Comparison of ENCODE assay signal across 8 mouse cellular contexts in the genomic region with DNA sequence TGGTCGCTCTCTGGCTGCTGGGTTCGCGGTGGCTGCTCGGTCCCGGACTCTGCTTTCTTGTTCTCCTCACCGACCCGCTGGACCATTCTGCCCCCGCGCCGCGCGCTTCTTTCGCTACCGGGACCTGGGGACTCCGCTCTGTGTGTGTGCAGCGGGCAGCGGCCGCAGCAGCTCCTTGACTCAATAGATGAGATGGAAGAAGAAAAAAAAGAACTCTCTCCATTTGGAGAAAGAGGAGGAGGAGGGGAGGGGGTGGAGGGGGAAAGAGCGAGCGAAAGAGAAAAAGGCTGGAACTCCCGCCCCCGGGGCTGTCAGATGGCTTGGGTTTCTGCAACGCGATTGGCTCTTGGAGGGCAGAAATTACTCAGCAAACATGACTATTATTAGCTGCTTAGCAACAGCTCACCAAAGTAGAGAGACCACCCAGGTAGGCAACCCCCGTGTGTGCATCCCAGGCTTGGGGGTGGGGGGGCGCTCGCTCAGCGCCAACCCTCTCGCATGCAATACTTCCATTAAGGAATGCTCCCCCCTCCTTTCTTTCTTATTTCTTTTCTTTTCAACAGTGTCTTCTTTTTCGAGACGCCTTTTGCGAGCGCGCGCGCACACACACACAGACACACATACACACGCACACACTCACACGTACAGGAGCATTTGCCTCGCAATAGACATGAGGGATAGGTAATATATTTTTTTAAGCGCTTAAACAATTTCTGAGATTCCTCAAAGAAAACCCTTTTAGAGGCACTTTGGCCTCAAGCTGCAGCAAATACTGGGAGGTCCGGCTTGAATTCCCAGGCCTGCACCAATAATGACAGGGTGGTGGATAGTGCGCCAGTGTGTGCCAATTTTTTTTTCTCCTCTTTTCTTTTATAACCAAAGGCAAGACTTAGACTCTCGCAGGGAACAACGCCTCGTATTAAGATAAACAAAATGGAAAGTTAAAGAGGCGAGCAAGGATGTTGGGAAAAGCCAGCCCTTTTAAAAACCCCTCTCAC. TPM values are rescaled to one million over a fixed set of nuclear protein-coding genes. Genes with fewer than 3 reads are reported as not detected.
A peak's percentile ranks its signal among the peaks of the same experiment; 100 is the strongest.
DNase-seq lines count a peak whose midpoint lies in the region; ATAC-seq and TF ChIP-seq lines count a peak whose summit lies in the region.

No protein-coding gene starts in this region.

- WGBS in embryonic facial prominence, embryonic 13.5 days: 0% methylated on average over 46 of the region's 46 CpGs

- peaks cover 12% of the 10 kb centered on the region for H3K79me2 ChIP-seq in myocyte (ENCODE audit: control insufficient read depth, insufficient read depth)

- H3K4me3 ChIP-seq in embryonic facial prominence, embryonic 13.5 days: peak overlapping the region; percentile 94
- H3K4me3 ChIP-seq in myocyte: peak overlapping the region; percentile 92

- peak overlapping the region; percentile 79 for H3ac ChIP-seq in myocyte (ENCODE audit: control insufficient read depth, insufficient read length)

- H3K27me3 ChIP-seq in embryonic facial prominence, embryonic 13.5 days: peaks cover 21% of the 10 kb centered on the region
- H3K27me3 ChIP-seq in myocyte (ENCODE audit: control insufficient read depth, insufficient read depth, insufficient read length): no peaks in the 10 kb centered on the region
- no peaks in the 10 kb centered on the region for H3K27me3 ChIP-seq in splenic B cell, adult 2 months (ENCODE audit: control insufficient read depth, insufficient read depth, low read length, poor library complexity, severe bottlenecking)

- H3K9me3 ChIP-seq in embryonic facial prominence, embryonic 13.5 days: no peaks in the 10 kb centered on the region

- H3K36me3 ChIP-seq in embryonic facial prominence, embryonic 13.5 days: no peaks in the 10 kb centered on the region
- H3K36me3 ChIP-seq in myocyte (ENCODE audit: control insufficient read depth, insufficient read depth): no peaks in the 10 kb centered on the region
- 0 out of 2 replicates have a peak, but pooled peaks cover 1% of the 10 kb centered on the region for H3K36me3 ChIP-seq in splenic B cell, adult 2 months (ENCODE audit: control insufficient read depth, insufficient read depth, low read length, poor library complexity, severe bottlenecking)

- no peak for TF ChIP-seq POLR2A in myocyte (IDR thresholded peaks at IDR 0.05; ENCODE audit: insufficient read length, low read depth)

- peak overlapping the region; percentile 99 for H3K9ac ChIP-seq in embryonic facial prominence, embryonic 13.5 days

- H3K27ac ChIP-seq in embryonic facial prominence, embryonic 13.5 days: peak overlapping the region; percentile 100

- H3K4me1 ChIP-seq in embryonic facial prominence, embryonic 13.5 days: peaks cover 29% of the 10 kb centered on the region

- peak; percentile 65 for ATAC-seq in embryonic facial prominence, embryonic 13.5 days (ENCODE audit: insufficient number of reproducible peaks, insufficient read depth, low FRiP score, low TSS enrichment, low read depth)

- peak overlapping the region; percentile 96 for H3K4me2 ChIP-seq in embryonic facial prominence, embryonic 13.5 days
- peak overlapping the region; percentile 98 for H3K4me2 ChIP-seq in myocyte (ENCODE audit: low read depth)

- DNase-seq in 416B (ENCODE audit: low read depth) (peak; percentile 91), liver (peak; percentile 88)
- DNase-seq in adrenal gland, postnatal 36 days: peak; percentile 88 to 91
- peak; percentile 89 for DNase-seq in heart, adult 8-10 months (ENCODE audit: low spot score)
- DNase-seq in kidney, adult 9 months: peak; percentile 89
- peak; percentile 71 for DNase-seq in splenic B cell, adult 2 months (ENCODE audit: low read depth, low spot score)

TF ChIP-seq in myocyte, 11 proteins besides CTCF, POLR2A, EP300 and RAD21:
- TF ChIP-seq REST (IDR thresholded peaks at IDR 0.05; ENCODE audit: insufficient read depth, insufficient read length): no peak
- TF ChIP-seq CEBPB (IDR thresholded peaks at IDR 0.05; ENCODE audit: insufficient read depth, poor library complexity, severe bottlenecking): no peak
- no peak for TF ChIP-seq TCF12 (IDR thresholded peaks at IDR 0.05; ENCODE audit: insufficient read depth, poor library complexity, severe bottlenecking)
- TF ChIP-seq SRF (IDR thresholded peaks at IDR 0.05; ENCODE audit: control insufficient read depth, insufficient read length, low read depth): no peak
- no peak for TF ChIP-seq MYOD1 (IDR thresholded peaks at IDR 0.05; ENCODE audit: control insufficient read depth in 1 of 3, insufficient read length in 2 of 3, low read depth in 2 of 3)
- peak; percentile 49 for TF ChIP-seq USF1 (IDR thresholded peaks at IDR 0.05; ENCODE audit: low read depth)
- TF ChIP-seq TCF3 (IDR thresholded peaks at IDR 0.05; ENCODE audit: insufficient read length, low read depth): no peak
- TF ChIP-seq E2F4 (IDR thresholded peaks at IDR 0.05; ENCODE audit: insufficient read depth): no peak

RNA-seq across cellular contexts. Expression of a gene that starts 7.1 kb away (rescaled TPM):
- total RNA-seq in adrenal gland, postnatal 36 days (2021): 10 to 100 TPM; 37.3 to 49.6 TPM
- polyA plus RNA-seq in embryonic facial prominence, embryonic 13.5 days (2015; fragmentation: Nextera tagmentation; extraction: Ambion mirVana): 30.6 and 30.8 TPM in 2 replicates
- 10 to 100 TPM; 10.1 to 17.2 (median 13.6) TPM for total RNA-seq in heart, adult 8-10 months (2022)
- polyA plus RNA-seq in myocyte (2012; fragmentation: generic; extraction: Trizol): 2.2 TPM

Comparison
In these comparisons a context has a peak if more than half of its experiments do, and no peak if none do; other contexts are left out.
1. Peak in every context shown above with its lines: DNase-seq, ATAC-seq, H3K4me3 ChIP-seq and H3K27ac ChIP-seq.